Mouse (Mus musculus): ENCODE measurements at regions not wholly inside any gene's neighbourhood (a gene's known extent, or its start where the extent isn't known, plus 50 kb on each side); places are given as distances from the start of the nearest gene placed in this dataset.

- DNase-seq (ENCODE audit: low spot score) = no peak
These were observed 68.7 kb upstream of the Adrb1 start for GRCm38 (mm10) chr19:56653292-56653691.

GRCm38 (mm10) chr19:56655330-56655729, 66.7 kb upstream of the Adrb1 start:
- no peak for DNase-seq (ENCODE audit: low spot score)

DNA sequence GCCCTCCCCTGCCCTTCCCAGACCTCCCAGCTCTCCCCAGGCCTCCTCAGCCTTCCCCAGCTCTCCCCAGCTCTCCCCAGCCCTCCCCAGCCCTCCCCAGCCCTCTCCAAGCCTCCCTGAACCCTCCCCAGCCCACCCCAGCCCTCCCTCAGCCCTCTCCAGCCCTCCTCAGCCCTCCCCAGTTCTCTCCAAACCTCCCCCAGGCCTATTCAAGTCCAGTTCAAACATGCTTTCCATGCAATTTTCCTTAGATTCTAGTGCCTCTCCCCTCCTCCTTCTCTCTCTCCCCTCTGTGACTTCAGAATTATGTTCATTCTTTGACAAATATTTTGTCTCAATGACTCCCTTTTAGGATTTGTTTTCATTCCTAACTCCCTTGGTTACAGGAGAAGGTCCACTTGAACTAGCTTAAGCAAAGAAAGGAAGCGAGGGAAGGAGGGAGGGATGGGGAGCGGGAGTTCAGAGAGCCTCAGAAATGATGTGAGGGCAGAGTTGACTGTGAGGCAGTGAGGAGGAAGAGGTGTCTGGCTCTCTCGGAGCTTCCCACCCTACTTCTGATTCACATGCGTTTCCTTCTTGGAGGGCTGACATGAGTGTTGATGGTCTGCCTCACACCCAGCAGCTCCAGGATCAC, 61.3 kb upstream of the Adrb1 start:
- no peak for DNase-seq (ENCODE audit: low spot score)

DNA sequence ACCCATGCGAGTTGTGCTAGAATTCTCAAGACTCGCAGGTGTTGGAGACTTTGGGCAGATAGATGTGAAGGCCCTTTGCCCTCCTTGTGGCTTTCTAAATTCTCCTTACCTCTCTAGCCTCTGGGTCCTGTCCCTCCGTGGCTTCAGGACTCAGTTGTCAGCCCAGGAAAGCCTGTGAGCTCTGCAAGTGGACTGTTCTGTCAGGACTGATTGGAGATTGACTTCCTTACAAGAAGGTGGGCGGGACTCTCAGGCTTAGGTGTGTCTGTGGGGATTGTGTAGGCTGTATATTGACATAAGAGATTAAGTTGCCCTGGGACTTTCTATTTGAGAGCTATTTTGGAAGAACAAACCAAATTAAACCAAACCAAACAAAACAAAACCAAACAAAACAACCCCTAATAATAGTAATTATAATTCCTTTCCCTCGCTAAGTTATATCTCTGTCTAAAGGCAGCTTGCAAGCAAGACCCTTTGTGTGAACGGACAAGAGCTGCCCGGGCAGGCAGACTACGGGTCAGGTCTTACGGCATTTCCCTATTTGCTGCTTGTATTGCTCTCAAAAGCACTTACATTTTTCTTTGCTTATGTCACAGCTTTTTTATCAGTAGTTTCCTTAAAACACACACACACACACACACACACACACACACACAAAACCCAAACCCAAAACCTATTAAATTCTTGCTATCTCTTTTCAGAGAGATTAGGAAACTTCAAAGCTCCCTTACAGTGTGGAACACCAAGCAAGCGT, 58.3 kb upstream of the Adrb1 start:
- DNase-seq (ENCODE audit: low spot score) = no peak

- peak; percentile 36 for DNase-seq (ENCODE audit: low spot score)
These were observed 57.7 kb upstream of the Adrb1 start for GRCm38 (mm10) chr19:56664307-56664775.

DNA sequence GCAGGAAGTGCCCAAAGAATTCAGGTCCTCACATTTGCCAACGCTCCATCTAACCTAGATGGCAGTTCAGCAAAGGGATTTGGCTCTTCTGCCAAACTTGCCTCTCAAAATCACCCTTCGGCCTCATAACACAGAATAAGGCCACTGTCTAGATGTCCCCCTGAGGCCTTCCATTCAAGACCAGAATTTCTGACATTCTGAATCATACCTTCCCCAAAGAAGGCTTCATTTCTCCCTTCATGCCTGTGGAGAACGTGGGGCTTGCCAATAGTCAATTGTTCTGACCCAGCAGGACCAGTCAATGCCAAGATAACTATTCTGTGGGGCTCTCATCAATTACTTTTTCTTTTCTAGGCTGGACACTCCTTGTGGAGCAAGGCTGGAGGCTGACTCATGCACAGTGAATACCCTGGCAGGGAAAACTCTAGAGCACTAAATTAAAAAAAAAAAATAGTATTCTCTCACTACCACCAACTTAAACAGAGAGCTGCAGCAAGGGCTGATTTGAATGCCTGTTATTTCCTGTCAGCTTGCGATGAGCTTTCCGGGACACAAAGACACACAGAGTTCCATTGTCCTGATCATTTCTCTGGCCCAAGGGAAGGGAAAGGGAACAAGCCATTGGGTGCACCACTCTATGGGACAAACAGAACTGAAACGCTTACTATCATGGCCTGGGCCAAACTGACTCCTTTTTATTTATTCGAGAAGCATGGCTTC, 56.9 kb upstream of the Adrb1 start:
- no peak for DNase-seq (ENCODE audit: low spot score)

DNA sequence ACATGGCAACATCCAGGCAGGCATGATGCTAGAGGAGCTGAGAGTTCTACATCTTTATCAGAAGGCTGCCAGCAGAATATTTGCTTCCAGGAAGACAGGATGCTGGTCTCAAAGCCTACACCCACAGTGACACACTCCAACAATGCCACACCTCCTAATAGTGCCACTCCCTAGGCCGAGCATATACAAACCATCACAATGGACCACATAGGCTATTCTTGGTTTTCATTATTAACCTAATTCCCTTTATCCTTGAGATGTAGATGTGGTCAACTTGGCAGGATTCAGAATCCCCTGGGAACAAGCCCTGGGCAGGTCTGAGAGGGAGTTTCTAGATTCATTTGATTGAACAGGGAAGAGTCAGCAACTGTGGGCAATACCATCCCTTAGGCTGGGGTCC, 56.0 kb upstream of the Adrb1 start:
- DNase-seq (ENCODE audit: low spot score) = no peak

DNA sequence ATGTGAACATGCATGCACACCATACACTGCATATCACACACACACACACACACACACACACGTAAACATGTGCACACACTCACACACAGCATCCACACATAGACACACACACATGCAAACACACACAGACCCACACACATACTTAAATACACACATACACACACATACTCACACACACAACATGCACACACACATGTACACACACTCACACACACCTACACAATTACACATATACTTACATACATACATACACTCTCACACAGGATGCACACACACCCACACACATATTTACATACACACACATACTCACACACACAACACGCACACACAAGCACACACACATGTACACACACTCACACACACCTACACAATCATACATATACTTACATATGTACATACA, 54.1 kb upstream of the Adrb1 start:
- no peak for DNase-seq (ENCODE audit: low spot score)

GRCm38 (mm10) chr19:56668991-56669390, 53.0 kb upstream of the Adrb1 start:
- DNase-seq (ENCODE audit: low spot score) = no peak

GRCm38 (mm10) chr19:56669468-56669867, 52.5 kb upstream of the Adrb1 start:
- no peak for DNase-seq (ENCODE audit: low spot score)

All from heart, adult 8-10 months (tissue).